Mouse (Mus musculus) embryonic fibroblast, embryonic 13.5 days (primary cell): Measurements from ENCODE around the gene Anxa1.

ENCODE experiments used
- CTCF ChIP-seq: IDR thresholded peaks from 2 replicates; pipeline ENCODE4 v1.5.1; 2011; ENCODE audit warnings: mild to moderate bottlenecking, control low read depth, low read length, moderate library complexity, borderline replicate concordance; ENCODE audit not compliant: insufficient read depth
- POLR2A ChIP-seq: IDR thresholded peaks from 2 replicates; pipeline ENCODE4 v1.6.1; 2011; ENCODE audit warnings: low read depth, mild to moderate bottlenecking, control low read depth, low read length, moderate library complexity

GRCm38 (mm10) chr19:20381207-20381752 is 9.5 kb downstream of the Anxa1 start:
- TF ChIP-seq POLR2A (no peak), CTCF (no peak)
